Mouse (Mus musculus) heart, postnatal 10 days (tissue): ENCODE results near the gene Slc7a9. TPM values are rescaled to one million over a fixed set of nuclear protein-coding genes. Genes with fewer than 3 reads are reported as not detected.

Source experiments
- DNase-seq, 2 experiments: peaks; one replicate each; pipeline ENCODE4 v3.0.0; 2021
- intact Hi-C: fragments of 180-260 bp; cut with DNase I; formaldehyde crosslinking; loops from one replicate; pipeline ENCODE4 v1.15.1; 2025
- total RNA-seq, 2 experiments: library from RNA; stranded (reverse); gene quantifications; 2 replicates each; pipeline ENCODE4 v1.2.3; 2021

Gene Slc7a9
- not detected for total RNA-seq

DNA sequence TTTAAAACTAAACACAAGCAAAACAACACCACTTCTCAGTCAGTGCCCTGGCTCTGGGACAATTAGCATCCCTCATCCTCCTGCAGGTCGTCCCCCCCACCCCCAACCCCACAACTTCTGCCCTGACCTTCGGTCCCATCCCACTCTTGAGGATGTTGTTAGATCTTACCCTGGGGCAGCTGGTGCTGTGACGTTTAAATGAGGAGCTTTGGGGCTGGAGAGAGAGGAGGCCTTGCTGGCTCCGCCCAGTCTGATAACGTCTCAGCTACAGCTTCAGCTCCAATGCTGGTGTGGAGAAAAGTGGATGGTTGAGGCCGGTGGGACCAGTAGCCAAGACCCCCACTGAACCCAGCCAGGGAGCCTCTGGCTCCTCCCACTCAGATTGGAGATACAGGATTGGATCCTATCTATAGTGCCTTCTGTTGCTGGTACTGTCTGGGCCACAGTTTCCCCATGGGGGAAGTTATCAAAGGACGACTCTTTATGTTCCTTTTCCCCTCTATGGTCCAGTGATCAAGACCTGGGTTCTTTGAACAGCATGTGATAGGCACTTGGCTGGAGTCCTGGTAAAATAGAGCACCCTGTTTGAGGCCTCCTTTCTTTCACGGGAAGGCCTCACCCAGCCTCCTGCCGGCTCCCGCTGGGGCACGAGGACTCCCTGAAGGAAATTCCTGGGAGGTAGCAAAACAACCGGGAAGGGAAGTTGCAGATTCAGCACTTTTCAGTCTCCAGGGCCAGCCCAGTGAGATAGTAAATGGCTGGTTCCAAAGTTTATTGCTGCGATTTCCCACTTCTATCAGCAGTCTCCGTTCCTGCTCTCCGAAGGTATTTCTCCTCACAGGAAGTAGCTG, at the start of gene Slc7a9:
Gene Slc7a9, plus strand, starts transcription at position 801 of the 851 bp plus-strand sequence.
- DNase-seq, result no peak
- intact Hi-C loops, result no loop called here

DNA sequence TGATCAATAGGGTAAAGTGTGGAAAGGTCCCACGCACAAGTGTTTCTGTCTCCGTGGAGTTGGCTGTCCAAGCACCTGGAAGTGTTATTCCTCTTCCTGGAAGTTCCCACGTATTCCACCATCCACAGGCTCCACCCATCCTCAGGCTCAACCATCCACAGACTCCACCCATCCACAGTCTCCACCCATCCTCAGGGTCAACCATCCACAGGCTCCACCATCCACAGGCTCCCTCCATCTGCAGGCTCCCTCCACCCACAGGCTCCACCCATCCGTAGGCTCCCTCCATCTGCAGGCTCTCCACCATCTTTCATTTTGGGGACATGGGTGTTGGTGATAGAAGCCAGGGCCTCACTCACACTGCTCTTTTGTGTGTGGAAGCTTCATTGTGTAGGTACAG, 47.4 kb upstream of the Slc7a9 start:
- no peak for DNase-seq
- intact Hi-C loops, result no loop called here

DNA sequence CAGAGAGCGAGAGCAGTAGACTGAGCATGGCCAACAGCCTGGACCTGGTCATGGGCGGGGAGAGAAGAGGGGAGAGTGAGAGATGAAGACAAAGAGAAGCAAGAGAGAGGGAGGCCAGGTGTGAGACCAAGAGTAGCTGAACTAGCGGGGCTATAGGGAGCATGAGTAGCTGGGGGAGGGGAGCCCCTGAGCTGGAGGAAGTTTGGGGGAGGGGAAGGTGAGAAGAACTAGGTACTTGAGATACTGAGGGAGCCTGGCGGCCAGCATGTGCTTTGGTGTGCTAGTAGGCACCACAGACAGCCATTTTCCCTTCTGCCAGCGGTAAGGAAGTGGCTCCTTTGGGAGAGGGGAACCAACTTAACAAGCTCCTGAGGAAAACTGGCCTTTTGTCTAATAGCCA, 33.4 kb upstream of the Slc7a9 start:
- DNase-seq, result no peak

DNA sequence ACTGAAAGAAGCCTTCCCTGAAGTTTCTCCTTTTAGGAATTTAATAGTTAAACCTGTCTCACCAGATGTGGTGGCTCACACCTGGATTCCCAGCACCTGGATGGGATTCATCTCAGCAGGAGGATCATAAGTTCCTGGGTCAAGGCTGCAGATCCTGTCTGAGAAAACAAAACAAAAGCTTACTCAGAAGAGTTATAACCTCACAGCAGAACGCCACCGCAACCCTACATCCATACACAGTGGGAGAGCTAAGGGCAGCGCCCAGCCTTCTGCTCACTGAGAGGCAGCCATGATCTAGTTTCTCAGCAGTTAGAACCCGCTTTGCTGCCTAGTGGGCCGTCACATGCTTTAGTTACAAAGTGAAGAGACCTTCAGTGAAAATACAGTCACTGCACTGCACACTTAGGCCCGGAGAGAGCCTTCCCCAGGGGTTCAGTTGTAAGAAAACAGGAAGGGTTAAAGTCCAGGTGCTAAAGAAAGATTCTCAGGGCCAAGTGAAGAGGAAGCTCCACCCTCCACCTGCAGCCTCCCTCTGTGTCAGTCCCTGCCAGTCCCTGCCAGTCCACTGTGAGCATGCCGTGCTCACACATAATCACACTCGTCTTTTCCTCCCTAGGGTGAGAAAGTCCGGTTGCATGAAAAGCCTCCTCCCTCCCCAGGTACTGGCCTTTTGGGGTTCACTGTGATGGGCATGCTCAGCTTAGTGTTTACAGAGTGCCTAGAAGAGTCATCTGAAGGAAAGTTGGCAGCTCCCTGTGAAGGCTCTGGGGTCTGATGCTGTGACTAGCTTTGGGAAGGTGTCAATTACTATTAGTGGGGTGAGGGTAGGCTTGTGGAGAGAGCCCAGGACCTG, 32.6 kb upstream of the Slc7a9 start:
- intact Hi-C loops, result no loop called here
- no peak for DNase-seq

More for the DNA sequence above, 33.4 kb upstream of the Slc7a9 start:
- intact Hi-C loops, result no loop called here

DNA sequence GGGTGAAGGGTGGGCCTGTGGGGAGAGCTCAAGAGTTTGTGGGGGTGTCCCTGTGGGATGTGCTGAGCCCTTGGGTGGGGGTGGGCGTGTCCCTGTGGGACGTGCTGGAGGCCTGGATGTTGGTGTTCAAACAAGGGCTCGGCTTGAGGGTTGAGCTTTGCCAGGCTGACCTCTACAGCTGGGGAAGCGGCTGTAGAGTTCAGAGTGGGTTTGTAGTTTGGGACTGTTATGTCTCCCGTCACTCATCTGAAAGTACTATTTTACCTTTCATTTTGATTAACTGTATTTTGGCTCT, 32.0 kb upstream of the Slc7a9 start:
- intact Hi-C loops, result no loop called here
- DNase-seq, result no peak

DNA sequence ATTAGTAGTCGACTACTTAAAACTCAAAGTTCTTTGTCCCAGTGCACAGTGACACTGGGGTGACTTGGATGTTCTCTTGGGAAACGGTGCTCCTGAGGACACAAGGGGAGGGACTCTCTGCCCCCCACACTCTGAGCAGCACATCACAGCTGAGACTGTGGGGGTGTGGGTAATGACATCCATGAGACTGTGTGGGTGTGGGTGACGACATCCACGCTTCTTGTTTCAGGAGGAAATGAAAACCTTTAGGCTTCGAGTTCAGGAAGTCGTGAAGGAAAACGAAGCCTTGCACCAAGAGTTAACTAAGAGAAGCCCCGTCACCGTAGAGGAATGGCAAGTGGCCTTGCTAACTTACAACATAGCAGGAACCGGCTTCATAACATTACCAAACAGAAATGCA, 25.5 kb upstream of the Slc7a9 start:
- intact Hi-C loops, result no loop called here

DNA sequence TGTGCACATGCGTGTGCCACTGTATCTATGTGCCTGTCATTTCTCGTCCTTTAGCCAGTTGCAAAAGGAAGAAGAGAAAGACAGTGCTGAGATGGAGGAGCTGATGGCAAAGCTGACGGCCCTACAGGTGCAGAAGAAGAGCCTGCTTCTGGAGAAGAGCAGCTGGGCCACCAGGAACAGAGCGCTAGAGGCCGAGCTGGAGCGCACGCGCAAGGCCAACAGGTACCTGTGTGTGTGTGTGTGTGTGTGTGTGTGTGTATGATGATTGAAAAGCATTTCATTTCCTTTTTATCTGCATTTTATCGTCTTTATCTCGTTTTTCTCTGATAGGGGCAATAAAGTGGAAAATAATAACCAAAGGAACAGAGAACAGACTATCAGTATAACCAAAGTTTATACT, 20.4 kb upstream of the Slc7a9 start:
- intact Hi-C loops, result no loop called here
- no peak for DNase-seq

More for the DNA sequence above, 25.5 kb upstream of the Slc7a9 start:
- DNase-seq, result no peak

DNA sequence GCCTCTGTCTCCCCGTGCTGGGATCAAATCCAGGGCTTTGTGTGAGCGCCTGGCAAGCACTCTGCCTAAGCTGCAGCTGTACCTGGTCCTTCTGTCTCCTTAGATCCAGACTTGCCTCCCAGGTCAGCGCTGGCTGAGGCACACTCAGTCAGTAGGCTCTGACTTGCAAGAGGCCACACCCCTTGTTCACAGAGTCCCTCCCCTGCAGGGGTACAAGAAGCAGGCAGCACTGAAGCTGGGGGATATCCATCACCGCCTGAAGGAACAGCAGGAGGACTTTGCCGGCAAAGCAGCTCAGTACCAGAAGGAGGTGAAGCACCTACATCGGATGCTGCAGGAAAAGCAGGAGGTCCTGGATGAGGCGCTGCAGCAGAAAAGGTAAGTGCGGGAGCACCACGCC, 13.3 kb upstream of the Slc7a9 start:
- no peak for DNase-seq
- intact Hi-C loops, result no loop called here

DNA sequence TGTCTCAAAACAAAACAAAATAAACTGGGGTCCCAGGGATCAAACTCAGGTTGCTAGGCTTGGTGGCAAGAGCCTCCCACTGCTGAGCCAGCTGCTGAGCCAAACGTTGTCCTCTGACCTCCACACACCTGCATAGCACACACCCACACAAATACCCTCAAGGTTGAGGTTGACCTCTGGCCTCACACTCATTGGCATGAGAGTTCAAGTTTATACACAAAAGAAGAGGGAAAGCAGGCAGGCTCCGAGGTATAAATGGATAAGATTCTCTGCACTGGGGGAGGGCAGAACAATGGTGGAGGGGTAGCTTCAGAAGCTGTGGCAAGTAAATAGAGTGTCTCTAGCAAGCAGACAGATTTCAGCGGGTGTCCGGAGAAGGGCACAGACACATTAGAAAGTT, 1.1 kb upstream of the Slc7a9 start:
- DNase-seq, result no peak
- intact Hi-C loops, result no loop called here

DNA sequence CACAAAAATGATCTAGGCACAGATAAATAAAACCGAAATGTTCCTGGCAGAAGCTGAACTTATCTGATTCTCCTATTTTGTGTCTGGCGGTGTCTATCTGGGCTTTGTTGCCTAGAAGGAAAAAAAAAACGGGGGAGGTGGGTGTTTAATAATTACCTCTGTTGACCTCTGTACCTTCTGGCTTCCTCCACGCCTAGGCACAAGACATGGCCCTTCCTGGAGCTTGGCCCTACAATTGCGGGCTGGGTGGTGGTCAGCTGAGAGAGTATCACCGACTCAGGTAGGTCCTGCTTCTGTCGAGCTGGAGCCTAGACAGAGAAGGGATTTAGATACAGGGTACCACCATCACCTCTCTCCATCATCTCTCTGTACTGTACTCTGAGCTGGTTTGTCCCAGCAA, 271 bp downstream of the Slc7a9 start:
- DNase-seq, result no peak
- intact Hi-C loops, result no loop called here

DNA sequence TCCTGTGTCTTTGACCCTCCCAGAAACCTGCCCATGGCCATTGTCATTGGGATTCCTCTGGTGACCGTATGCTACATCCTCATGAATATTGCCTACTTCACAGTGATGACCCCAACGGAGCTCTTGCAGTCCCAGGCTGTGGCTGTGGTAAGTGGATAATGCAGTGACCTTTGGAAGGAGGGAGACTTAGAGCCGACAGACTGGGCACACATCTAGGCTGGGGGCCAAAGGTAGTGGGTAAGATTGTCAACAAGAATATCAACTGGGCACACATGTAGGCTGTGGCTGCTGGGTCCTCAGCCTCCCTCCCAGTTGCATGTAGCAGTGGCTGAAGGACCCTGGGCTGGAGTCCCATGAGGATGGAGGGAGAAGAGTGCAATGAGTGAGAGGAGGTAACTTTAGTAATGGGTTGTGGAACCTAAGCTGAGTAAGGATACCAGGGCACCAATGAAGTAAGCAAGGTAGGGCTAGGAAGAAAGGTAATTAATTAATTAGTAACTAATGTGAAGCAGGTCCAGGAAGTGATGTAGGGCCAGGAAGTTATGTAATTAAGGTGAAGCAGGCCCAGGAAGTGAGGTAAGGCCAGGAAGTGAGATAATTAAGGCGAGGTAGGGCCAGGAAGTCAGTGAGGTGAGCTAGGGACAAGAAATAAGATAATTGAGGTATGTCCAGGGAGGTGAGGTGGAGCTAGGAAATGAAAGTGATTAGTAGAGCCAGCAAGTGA, 7.7 kb downstream of the Slc7a9 start:
- no peak for DNase-seq
- intact Hi-C loops, result no loop called here

DNA sequence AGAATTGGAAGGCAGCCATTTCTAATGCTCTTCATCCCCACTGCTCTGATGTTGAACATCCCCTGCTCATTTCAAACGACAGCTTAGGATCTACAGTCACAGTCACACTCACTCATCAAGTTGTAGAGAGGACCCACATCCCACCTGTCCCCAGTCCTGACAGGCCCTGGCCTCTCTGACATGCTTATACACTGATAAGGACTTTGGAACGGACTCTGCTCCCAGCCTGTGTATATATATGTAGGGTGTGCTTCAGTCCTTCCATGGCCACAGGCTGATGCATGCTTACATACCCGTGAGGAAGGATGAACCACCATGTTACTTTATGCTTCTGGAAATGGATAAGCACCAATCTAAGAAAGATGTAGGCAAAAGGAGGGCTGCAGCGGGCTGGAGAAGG, 12.4 kb downstream of the Slc7a9 start:
- intact Hi-C loops, result no loop called here
- DNase-seq, result no peak

DNA sequence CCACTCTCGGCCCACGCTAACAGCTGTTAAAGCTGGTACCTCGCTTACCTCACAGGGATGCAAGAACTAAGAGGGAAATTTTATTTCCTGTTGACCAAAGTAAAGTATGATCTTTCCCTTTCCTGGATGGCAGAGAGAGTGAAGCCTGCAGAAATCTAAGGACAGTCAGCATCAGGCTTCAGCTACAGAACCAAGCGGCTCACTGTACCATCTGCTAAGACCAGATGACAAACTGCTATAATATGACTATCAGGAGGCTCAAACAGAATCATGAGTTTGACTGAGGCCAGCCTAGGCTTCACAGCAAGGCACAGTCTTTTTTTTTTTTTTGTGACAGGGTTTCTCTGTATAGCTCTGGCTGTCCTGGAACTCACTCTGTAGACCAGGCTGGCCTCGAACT, 16.4 kb downstream of the Slc7a9 start:
- no peak for DNase-seq
- intact Hi-C loops, result no loop called here

DNA sequence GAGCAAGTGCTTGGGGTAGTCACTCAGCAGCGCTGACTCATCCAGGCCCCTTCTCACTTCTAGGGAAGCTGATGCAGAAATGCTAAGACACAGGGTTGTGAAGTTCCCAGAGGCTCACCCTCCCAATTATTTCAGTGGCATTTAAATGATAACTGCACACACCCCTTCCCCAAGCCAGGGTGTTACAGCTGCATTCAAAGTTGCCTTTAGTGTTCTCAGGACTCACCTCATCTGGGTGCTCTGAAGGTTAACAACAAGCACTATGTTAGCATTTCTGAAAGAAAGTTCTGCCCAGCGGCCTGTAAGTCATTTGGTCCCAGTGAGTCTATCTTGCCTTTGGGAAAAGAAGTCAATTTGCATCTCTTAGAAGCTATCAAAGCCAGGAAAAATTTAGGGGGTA, 19.3 kb downstream of the Slc7a9 start:
- DNase-seq, result no peak
- intact Hi-C loops, result no loop called here

DNA sequence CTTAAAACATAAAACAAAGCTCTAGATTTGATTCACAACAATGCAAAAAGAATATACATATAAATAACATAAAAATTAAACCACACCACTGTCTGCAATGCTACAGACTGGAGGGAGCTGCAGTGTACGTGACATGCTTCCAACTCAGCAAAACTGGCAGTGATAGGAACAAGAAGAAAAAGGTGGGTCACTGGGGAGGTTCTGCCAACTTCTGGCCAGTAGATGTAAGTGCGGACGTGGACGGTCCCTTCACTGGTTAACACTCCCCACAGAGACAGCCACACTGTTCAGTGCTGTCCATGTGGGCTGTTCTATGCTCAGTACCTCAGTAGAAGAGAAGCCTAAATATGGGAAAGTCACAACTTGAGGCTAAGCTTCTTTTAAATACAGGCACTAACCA, 22.2 kb downstream of the Slc7a9 start:
- DNase-seq, result no peak
- intact Hi-C loops, result no loop called here

DNA sequence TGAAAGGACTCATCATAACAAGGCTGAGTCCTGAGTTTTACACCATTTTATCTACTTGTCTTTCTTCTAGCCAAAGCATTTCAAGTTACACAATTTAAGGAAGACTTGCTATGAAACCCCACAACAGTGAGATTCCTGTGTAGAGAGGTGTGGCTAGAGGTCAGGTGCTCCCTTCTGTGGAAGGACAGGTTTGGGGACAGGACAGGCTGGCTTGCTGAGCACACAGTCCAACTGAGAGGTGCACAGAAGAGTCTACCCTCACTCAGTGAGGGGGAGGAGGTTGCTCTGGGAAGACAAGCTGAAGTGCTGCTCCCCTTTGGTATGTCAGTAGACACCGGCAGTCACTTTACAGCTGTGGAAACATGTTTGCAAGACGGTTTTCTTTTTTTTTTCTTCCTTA, 27.9 kb downstream of the Slc7a9 start:
- intact Hi-C loops, result no loop called here
- DNase-seq, result no peak

DNA sequence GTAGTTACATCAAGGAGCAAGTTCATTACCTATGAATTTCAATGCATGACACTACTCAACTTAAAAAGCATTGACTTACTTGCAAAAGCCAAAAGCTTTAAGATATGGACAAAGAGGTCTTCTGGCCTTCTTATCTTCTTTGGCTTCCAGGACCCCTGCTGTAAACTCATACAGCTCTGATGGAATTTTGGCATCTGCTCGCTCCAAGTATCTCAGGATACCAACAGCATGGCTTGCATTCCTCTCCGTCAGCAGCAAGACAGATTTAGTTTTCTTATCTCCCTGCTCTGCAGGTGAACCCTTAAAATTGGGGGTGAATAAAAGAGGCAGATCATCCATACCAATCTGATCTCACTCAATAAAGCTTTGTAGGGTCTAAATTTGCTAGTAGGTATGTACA, 36.5 kb downstream of the Slc7a9 start:
- peak; percentile 30 to 43 for DNase-seq
- intact Hi-C loops, result no loop called here

DNA sequence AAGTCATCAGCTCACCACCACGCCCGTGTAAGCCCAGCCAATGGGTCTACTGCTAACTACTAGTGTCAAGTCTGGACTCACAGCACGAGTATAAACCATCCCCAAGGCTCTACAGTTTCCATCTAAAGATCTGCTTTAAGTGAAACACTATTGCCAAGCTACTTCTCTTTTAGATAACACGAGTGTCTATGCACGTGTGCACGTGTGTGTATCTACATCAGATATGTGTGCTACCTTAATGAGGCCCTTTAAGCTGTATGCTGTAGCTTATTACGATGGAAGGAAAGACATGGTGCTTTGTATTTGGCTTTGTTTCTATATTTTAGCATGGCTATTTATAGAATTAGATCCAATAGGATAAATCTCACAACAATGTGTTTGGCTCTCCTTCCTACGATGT, 38.0 kb downstream of the Slc7a9 start:
- no peak for DNase-seq
- intact Hi-C loops, result no loop called here

DNA sequence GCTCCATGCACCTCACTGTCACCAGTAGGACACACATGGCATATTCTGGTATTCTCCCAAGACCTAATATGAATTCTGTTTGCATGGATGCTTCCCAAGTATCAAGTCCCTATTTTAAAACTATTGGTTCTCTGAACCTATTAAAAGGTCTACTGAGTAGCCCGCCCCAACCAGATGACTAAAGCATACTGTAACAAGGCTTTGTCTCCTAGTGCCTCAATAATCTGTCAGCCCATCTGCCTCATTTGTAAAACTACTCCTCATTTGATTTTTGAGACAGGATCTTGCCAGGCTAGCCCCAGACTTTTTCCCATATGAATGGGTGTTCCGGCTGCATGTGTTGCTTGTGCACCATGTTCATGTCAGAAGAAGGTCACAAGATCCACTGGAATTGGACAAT, 41.6 kb downstream of the Slc7a9 start:
- intact Hi-C loops, result no loop called here
- no peak for DNase-seq

DNA sequence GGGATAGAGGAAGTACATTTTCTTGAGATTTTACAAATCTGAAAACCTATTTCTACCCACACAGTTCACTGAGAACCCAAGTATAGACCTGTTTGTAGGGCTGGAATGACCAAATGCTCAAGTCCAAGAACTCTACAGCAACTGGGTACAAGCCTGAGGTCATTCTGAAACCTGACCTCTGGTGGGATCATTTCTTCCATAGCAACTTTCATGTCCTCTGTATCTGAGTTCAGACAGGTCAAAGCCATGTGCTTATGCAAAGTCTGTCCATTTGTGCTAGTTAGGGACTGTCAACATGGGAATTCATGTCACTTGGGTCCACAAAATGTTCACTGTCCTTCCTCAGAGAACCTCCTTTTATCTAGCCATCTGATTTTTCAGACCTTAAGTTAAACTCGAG, 42.4 kb downstream of the Slc7a9 start:
- intact Hi-C loops, result no loop called here
- DNase-seq, result no peak

DNA sequence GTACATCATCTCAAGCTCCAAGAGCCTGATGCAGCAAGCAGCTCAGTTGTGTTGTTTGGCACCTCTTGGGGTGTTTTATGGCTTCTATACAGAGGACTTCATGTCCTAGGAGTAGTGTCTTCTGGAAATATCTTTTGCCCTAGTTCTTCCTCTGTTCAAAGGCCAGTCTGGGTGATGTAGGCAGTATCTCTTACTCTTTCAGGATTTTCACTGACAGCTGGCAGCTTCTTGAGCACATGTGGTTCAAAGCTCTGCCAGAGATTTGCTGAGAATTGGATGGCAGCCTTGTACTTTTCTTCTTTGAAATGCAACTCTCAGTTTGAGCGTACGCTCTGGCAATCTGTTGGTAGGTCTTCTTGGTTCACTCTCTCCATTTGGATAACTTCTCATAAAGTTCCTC, 48.9 kb downstream of the Slc7a9 start:
- intact Hi-C loops, result no loop called here
- no peak for DNase-seq

DNA sequence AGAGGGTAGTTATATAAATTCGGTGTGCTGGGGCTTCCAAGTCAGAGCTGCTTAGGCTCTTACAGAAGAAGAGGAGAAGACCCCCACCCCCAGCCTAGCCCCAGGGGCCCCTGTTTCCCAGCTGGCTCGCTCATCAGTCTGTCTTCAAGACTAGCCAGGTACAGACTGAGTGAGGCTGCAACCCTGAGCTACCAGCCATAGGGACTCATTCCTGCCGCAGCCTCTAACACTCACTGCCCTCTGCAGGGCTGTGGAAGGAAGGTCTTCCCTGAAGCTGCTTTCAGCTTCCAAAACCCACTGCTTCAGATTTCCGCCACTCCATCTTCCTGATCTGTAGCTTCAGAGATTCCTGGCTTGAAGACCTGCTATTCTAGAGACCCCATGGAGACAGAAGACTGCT, 53.4 kb downstream of the Slc7a9 start:
- intact Hi-C loops, result no loop called here
- DNase-seq, result peak; percentile 9 to 19
